Mouse (Mus musculus): ENCODE data around the gene Mup2. TPM values are rescaled to one million over a fixed set of nuclear protein-coding genes. Genes with fewer than 3 reads are reported as not detected.
"Not testable (repeated sequence)": the region's sequence is repeated elsewhere in the genome, so short reads cannot be mapped to it uniquely, and the experiment has no call there.

The Mup2 gene
- not detected for total RNA-seq (2021)

DNA sequence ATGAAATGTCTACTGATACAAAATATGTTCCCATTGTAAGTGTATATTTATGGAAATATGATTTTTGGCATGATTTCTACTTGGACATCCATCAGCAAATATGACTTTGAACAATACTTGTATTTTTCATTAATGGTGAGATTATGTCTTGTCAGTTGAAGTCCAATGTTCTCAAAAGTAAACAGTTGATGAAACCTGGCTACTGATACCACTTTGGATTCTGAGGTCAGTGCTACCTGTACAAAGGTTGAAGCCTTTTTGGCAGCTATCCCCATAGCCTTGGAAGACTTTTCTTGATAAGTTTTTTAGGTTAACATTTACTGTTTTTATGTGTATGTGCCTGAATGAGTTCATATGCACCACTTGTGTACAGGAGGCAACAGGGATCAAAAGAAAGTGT is at the start of gene Mup2:
Mup2 (minus strand) TSS at position 101 of the 400 bp plus-strand sequence.
- not testable (repeated sequence) for DNase-seq (ENCODE audit: extremely low spot score in 1 of 2, low spot score in 1 of 2)

Other genes with a start within 250 kb of the Mup2 start
- not detected for gene Slc46a2, start 239.2 kb downstream of the Mup2 start, total RNA-seq (2021)
- gene Mup4, start 193.6 kb downstream of the Mup2 start, total RNA-seq (2021) = not detected
- gene Mup6, start 190.0 kb downstream of the Mup2 start, total RNA-seq (2021) = not detected
- not detected for gene Mup7, start 83.8 kb downstream of the Mup2 start, total RNA-seq (2021)
- gene Mup8, start 68.3 kb upstream of the Mup2 start, total RNA-seq (2021) = not detected

All from layer of hippocampus, postnatal 25 days (tissue).